Mouse (Mus musculus) liver, adult 2 months (tissue): ENCODE data around the gene Rbbp9.

Experiments used
- CTCF ChIP-seq: fragments of 200-500 bp; IDR thresholded peaks from 2 replicates; pipeline ENCODE4 v1.5.1; 2011; ENCODE audit warnings: low read depth, low read length, control low read depth
- POLR2A ChIP-seq: fragments of 200-500 bp; IDR thresholded peaks from 2 replicates; pipeline ENCODE4 v1.6.1; 2011; ENCODE audit warnings: low read length, control low read depth; ENCODE audit not compliant: insufficient read depth; ENCODE audit errors: extremely low read depth

DNA sequence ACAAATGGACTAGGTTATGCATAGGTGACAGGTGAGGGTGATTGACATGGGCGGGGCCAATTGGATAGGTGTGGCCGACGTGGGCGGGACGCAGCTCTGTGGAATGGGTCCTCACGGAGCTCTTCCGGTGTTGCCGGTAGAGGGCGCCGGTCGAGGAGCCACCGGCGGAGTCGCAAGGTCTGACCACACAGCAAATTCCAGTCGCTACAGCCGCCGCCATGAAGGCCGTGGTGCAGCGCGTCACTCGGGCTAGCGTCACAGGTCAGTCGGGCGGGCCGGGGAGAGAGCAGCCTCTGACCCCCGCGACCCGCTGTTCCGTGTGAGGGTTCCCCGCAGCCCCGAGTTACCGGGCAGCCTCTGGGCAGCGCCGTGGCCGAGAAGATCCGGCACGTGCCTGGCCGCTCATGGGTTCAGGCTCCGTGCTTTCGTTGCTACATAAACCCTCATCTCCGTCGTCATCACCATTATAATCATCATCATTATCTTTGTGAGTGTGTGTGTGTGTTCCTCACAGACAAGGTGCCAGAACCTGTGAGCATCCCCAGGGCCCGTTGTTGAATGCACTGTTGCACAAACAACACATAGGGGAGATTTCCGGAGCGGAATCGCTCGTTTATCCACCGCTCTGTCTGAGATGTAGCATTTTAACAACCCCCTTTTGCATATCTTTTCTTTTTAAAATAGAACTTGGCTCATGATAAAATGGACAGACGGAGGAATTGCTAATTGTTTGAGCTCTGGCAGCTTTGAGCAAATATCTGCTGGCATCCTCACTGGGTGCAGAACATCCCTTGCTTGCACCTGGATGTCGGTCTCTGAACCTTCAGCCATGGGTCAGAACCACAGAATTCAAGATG, 49.4 kb upstream of the Rbbp9 start, which contains the start of gene Dtd1:
- peak; percentile 83 for TF ChIP-seq CTCF
- TF ChIP-seq POLR2A = no peak; the same call in 1 of the 2 replicates
